Mouse (Mus musculus) mature B cell (primary cell): ENCODE data around the gene Bcl2l1.

Experiments used
- in situ Hi-C: fragments of 300-500 bp; cut with MboI; formaldehyde crosslinking; loops from 2 replicates; pipeline ENCODE4 v1.14.3; 2019

Bcl2l1 gene

DNA sequence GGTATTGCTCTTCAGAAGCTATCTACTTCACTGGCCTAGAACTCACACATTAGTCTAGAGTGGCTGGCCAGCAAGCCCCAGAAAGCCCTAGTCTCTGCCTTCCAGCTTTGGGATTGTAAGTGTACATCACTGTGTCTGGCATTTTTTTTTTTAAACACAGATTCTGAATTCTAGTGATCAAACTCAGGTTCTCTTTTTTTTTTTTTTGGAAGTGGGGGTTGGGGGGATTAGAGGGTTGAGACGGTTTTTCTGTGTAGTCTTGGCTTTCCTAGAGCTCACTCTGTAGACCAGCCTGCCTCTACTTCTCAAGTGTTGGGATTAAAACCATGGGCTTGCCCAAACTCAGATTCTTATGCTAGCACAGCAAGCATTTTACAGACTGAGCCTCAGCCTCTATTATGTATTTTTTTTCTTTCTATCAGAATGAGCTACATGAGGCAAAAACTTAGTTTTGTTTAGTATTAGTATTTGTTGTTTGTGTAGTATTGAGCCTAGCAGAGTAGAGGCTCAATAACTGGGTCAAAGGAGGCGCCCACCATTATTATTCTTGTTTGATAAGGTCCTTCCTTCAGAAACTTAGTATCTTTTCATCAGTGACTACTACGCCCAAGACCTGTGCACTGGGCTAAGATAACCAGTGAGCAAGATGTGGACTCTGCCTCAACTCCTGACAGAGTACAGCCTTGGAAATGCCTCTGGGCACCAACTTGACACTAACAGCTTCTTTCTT lies 6.9 kb downstream of the Bcl2l1 start:
- in situ Hi-C loops = no loop called here

DNA sequence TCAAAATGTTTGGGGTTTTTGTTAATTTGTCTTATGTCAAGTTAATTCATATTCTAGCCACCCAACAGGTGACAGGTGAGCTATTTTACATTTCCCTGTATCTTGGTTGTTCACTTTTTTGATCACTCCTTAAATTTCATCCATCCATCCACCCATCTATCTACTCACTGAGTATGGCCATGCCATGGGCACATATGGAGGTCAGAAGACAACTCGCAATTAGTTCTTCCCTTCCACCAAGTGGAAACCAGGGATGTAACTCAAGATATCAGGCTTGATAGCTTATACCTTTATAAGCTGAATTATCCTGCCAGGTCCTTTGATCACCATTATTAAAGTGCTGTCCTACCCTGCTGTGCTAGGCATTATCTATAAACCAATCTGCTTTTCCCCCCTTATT lies 7.8 kb downstream of the Bcl2l1 start:
- in situ Hi-C loops = no loop called here

- in situ Hi-C loops = no loop called here
These were observed 10.0 kb downstream of the Bcl2l1 start for GRCm38 (mm10) chr2:152821566-152821965.

GRCm38 (mm10) chr2:152821023-152821422 lies 10.5 kb downstream of the Bcl2l1 start:
- in situ Hi-C loops = no loop called here

GRCm38 (mm10) chr2:152820369-152820768 lies 11.2 kb downstream of the Bcl2l1 start:
- in situ Hi-C loops = no loop called here

DNA sequence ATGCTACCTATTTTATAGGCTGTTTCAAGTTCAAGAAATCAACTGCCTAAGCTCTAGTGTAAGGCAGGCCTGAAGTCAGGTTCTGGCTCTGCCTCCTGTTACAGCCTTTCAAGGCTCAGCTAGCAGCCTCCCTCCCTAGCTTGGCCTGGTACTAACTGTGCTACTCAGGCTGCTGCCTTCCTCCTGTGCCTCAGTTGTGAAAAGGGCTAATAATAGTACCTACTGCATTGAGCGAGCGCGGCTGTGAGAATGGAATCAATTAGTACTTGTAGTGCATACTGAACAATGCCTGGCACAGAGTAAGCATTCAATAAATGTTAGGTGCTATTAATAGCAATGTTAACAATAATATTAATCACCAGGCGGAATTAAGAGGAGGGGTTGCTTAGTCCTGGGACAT lies 11.6 kb downstream of the Bcl2l1 start:
- in situ Hi-C loops = no loop called here

DNA sequence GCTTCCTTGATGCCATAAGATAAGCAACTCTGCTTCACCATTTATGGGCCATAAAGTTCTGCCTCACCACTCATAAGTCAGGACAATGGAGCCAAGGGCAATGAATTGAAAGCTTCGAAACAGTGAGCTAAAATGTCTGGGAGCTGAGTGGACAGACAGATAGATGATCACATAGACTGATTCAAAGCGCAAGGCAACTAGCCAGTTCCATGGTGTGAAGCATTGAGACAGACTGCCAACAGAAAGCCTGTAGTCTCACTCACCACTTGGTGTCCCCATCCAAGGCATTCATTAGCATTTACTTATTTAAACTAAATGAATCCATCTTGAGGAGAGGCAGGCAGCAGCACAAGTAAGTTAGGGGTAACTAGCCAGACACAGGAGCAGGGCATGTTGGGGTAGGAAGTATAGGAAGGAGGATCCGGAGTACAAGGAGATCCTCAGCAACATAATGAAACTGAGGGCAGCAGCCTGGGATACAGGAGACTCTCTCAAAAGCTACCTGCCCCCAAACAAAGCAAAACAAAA lies 12.4 kb downstream of the Bcl2l1 start:
- in situ Hi-C loops = no loop called here

DNA sequence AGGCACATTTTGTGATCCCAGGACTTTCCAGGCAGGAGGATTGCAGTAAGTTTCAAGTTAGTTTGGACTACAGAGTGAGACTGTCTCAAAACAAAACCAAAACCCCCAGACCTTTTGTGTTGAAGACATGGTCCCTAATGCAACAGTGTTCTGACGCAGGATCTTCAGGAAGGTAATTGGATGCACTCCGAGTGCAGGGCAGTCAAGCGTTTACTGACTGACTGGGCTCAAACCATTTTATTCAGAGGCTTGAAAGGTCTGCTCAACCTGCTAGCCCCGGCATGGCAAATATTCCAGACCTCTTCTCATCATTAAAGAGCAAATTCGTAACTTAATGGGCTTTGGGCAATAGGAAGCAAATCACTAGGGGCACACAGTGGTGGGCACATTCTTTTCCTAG lies 12.8 kb downstream of the Bcl2l1 start:
- in situ Hi-C loops = no loop called here

GRCm38 (mm10) chr2:152817596-152818291 lies 13.8 kb downstream of the Bcl2l1 start:
- in situ Hi-C loops = no loop called here

- in situ Hi-C loops = no loop called here
These were observed 14.7 kb downstream of the Bcl2l1 start for GRCm38 (mm10) chr2:152816657-152817348.

DNA sequence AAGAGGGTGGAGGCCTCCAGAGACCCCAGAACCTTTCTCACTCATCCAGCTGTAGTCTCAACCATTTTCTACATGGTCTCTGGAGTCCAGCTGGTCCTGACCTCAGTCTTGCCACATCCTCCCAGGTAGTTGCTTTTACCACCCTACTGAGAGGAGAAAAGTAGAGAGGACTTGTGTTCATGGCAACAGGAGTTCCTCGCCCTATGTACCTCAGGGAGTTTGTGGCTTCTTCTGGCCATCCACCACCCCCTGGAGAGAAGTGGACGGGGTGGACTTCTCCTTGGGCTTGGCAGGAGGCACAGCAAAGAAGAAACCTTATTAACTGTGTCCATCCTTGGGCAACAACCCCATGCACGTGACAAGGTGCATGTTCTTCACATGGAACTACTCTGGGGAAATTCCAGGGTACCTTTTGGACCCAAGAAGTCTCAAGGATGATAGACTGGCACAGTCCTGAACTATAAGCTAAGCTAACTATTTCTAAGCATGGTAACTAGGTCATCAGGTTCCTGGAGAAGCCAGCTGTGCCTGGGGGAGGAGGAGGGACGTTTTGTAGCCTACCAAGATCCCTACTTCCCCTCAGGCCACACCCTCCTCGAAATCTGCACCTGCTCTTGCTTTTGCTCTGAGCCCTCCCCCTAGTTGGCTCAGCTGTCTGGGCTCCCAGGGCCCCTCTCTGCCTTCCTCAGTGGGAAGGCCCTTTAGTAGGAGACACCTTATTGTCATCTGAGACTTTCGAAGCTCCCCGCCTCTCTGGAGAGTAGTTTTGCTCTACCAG lies 15.5 kb downstream of the Bcl2l1 start:
- in situ Hi-C loops = no loop called here

DNA sequence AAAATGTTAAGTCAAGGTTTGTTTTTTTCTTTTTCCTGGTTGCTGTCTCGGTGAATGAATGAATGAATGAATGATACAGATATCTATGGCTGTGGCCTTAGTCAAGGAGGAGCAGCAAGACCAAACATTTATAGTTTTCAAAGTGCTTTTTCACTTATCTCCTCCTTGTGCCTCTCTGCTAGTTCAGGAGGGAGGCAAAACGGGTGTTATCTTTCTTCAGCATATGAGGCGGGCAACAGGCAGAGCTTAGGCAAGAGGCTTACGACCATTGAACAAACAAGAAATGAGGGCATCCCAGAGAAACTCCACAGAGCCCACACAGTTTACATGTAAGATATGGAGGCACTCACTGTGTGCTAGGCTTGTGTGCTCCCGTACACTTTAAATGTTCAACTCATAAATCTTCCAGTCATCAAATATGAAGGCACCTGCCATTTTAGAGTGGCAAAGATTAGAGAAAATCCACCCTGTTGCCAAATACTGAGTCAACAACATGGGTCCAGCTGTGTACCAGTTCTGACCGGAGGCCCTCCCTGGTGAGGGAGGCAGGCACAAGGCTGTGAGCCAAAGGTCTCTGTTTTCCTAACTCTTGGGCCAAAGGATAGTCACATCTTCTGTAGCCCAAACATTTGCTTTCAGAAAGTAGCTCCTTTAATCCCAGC lies 17.2 kb downstream of the Bcl2l1 start:
- in situ Hi-C loops = no loop called here

- in situ Hi-C loops = no loop called here
These were observed 18.3 kb downstream of the Bcl2l1 start for GRCm38 (mm10) chr2:152813232-152813631.

GRCm38 (mm10) chr2:152811336-152812165 lies 20.0 kb downstream of the Bcl2l1 start:
- in situ Hi-C loops = no loop called here

DNA sequence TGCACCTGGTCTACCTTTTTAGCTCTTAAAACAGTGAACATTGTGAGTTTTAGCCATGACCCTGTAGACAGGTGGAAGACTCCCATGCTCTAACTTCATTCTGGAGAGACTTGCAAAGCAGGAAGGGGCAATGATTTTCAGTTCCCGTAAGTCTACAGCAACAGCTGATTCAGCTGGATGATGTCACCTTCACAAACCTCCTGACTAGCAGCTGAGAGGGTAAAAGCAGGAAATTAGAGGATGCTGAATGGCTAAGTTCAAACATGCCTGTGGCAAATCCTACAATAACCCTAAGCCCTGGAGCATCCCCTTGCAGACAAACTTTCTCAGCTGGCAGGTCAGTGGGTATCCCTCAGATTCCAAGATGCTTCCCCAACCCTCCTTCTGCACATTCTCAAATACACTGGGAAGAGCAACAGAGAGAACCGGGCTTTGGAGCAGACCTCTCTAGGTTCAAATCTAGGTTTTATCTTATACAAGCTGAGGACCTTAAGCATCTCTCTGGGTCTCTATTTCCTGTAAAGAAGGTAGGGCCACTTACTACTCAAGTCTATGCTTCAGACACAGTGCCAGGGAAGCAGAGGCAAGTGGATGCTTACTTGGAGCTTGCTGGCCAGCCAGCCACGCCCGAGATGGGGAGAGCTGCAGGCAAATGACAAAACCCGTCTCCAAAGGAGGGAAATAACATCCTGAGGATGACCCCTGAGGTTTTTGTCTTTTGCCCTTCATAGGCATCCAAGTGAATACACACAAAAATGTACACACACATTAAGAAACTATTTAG lies 21.2 kb downstream of the Bcl2l1 start:
- in situ Hi-C loops = no loop called here

DNA sequence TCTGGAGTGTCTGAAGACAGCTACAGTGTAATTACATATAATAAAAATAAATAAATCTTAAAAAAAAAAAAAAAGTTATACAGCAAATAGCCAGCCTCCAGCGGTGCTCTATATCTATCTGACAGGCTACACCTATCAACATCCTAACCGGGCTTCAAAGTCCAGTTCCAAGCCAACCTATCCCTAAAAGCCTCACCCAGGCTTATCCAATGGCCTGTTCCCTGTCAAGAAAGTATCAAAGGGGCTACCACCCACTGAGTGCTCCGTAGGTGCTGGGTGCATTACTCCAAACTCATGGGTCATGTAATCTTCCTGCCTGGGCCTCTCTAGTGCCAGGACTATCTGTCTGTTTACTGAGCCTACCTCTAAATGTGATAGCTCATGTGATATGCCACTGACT lies 23.4 kb downstream of the Bcl2l1 start:
- in situ Hi-C loops = no loop called here

DNA sequence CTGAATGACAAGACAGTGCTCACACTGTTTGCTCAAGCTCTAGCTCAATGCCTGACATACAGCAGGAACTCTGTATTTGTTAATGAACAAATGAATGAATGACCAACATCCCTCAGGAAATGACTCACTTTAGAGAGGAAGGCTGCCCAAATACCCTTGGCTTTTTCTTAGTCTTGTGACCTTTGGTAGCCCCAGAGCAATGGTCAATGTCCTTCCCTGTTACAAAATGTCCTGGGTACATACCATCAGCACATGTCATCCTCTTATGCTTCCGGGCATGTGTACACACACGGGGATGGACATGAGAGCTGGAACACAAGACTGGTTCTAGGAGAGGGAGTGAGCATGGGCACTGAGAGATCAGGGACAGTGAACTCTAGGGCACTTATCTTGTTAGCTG lies 25.5 kb downstream of the Bcl2l1 start:
- in situ Hi-C loops = no loop called here

DNA sequence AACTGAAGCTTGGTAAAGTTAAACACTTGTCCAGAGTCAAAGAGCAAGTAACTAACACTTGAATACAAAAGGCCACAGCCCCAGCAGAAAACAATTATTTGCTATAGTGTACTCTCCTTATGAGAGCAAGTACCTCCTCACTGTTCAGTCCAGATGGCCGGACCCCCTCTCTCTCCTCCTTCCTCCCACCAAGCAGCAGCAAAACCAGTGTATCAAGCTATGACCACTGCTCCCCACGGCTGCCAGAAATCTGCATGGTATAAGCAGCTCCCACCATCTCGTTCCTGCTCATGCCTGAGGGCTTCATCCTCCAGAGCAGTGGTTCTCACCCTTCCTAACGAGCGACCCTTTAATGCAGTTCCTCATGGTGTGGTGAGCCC lies 26.4 kb downstream of the Bcl2l1 start:
- in situ Hi-C loops = no loop called here

GRCm38 (mm10) chr2:152804408-152805110 lies 27.0 kb downstream of the Bcl2l1 start:
- in situ Hi-C loops = no loop called here
